Mouse (Mus musculus): ENCODE data around the gene Ctsw.
A peak's percentile ranks its signal among the peaks of the same experiment; 100 is the strongest.

Gene Ctsw

GRCm38 (mm10) chr19:5463212-5463611 lies 5.1 kb downstream of the Ctsw start:
- DNase-seq (ENCODE audit: low spot score): no peak

- no peak for DNase-seq (ENCODE audit: low spot score)
Observed at GRCm38 (mm10) chr19:5461411-5461810, 6.9 kb downstream of the Ctsw start.

GRCm38 (mm10) chr19:5460465-5460911 lies 7.8 kb downstream of the Ctsw start, which contains the start of gene Fibp:
Fibp (plus strand) TSS chr19:5460615.
- DNase-seq (ENCODE audit: low spot score): peak; percentile 78

- DNase-seq (ENCODE audit: low spot score): no peak
Observed at GRCm38 (mm10) chr19:5459896-5460295, 8.4 kb downstream of the Ctsw start.

GRCm38 (mm10) chr19:5459019-5459418 lies 9.3 kb downstream of the Ctsw start:
- DNase-seq (ENCODE audit: low spot score): no peak

GRCm38 (mm10) chr19:5457746-5458442 lies 10.4 kb downstream of the Ctsw start, which contains the start of gene Ccdc85b:
Ccdc85b (minus strand) TSS chr19:5457894.
- DNase-seq (ENCODE audit: low spot score): no peak

- DNase-seq (ENCODE audit: low spot score): peak; percentile 85
Observed at GRCm38 (mm10) chr19:5456922-5457745, 11.2 kb downstream of the Ctsw start.

GRCm38 (mm10) chr19:5456241-5456921 lies 11.9 kb downstream of the Ctsw start:
- DNase-seq (ENCODE audit: low spot score): no peak

GRCm38 (mm10) chr19:5455568-5455967 lies 12.7 kb downstream of the Ctsw start:
- DNase-seq (ENCODE audit: low spot score): no peak

GRCm38 (mm10) chr19:5455037-5455436 lies 13.3 kb downstream of the Ctsw start:
- DNase-seq (ENCODE audit: low spot score): no peak

GRCm38 (mm10) chr19:5451766-5452165 lies 16.5 kb downstream of the Ctsw start:
- DNase-seq (ENCODE audit: low spot score): no peak

GRCm38 (mm10) chr19:5449673-5450072 lies 18.6 kb downstream of the Ctsw start:
- DNase-seq (ENCODE audit: low spot score): no peak

- DNase-seq (ENCODE audit: low spot score): no peak
Observed at GRCm38 (mm10) chr19:5448354-5449150, 19.8 kb downstream of the Ctsw start.

- DNase-seq (ENCODE audit: low spot score): peak; percentile 49
Observed at GRCm38 (mm10) chr19:5447515-5448353, 20.6 kb downstream of the Ctsw start, which contains the start of gene Fosl1. Fosl1 (plus strand) TSS chr19:5447547.

GRCm38 (mm10) chr19:5445747-5446146 lies 22.6 kb downstream of the Ctsw start:
- DNase-seq (ENCODE audit: low spot score): no peak

- no peak for DNase-seq (ENCODE audit: low spot score)
Observed at GRCm38 (mm10) chr19:5444954-5445353, 23.4 kb downstream of the Ctsw start.

- DNase-seq (ENCODE audit: low spot score): no peak
Observed at GRCm38 (mm10) chr19:5444371-5444908, 23.9 kb downstream of the Ctsw start.

- no peak for DNase-seq (ENCODE audit: low spot score)
Observed at GRCm38 (mm10) chr19:5433951-5434350, 34.4 kb downstream of the Ctsw start.

GRCm38 (mm10) chr19:5432992-5433852 lies 35.1 kb downstream of the Ctsw start:
- DNase-seq (ENCODE audit: low spot score): no peak
